Mouse (Mus musculus) liver, embryonic 15.5 days (tissue): Measurements from ENCODE around the gene Rnpep. TPM values are rescaled to one million over a fixed set of nuclear protein-coding genes. Genes with fewer than 3 reads are reported as not detected.

Source experiments
- ATAC-seq: fragments of 200-750 bp; cut with Nextera tagmentation; 2 replicates; pipeline ENCODE4 v1.8.0; 2017; ENCODE audit warnings: moderate number of reproducible peaks, mild to moderate bottlenecking, moderate library complexity; ENCODE audit not compliant: insufficient read depth
- H3K27ac ChIP-seq: fragments of 300-500 bp; sonication (generic); replicated peaks from 2 replicates; pipeline ENCODE4 v1.5.1; 2015; ENCODE audit warnings: mild to moderate bottlenecking, inconsistent platforms
- H3K27me3 ChIP-seq: fragments of 300-500 bp; sonication (generic); 2 replicates; pipeline ENCODE4 v1.6.1; 2015; ENCODE audit warnings: mild to moderate bottlenecking, inconsistent platforms
- H3K36me3 ChIP-seq: fragments of 300-500 bp; sonication (generic); replicated peaks from 2 replicates; pipeline ENCODE4 v1.6.1; 2015; ENCODE audit warnings: moderate library complexity, mild to moderate bottlenecking, inconsistent platforms
- H3K4me1 ChIP-seq: fragments of 300-500 bp; sonication (generic); replicated peaks from 2 replicates; pipeline ENCODE4 v1.6.1; 2015; ENCODE audit warnings: inconsistent platforms
- H3K4me2 ChIP-seq: fragments of 300-500 bp; sonication (generic); 2 replicates; pipeline ENCODE4 v1.6.1; 2015; ENCODE audit warnings: moderate library complexity, mild to moderate bottlenecking, inconsistent platforms
- H3K4me3 ChIP-seq: fragments of 300-500 bp; sonication (generic); replicated peaks from 2 replicates; pipeline ENCODE4 v1.5.1; 2015; ENCODE audit warnings: mild to moderate bottlenecking, inconsistent platforms
- H3K9ac ChIP-seq: fragments of 300-500 bp; sonication (generic); 2 replicates; pipeline ENCODE4 v1.6.1; 2015; ENCODE audit warnings: moderate library complexity, mild to moderate bottlenecking, inconsistent platforms
- H3K9me3 ChIP-seq: fragments of 300-500 bp; sonication (generic); replicated peaks from 2 replicates; pipeline ENCODE4 v1.6.1; 2016; ENCODE audit warnings: inconsistent platforms
- WGBS: fragments of 180-500 bp; shearing (Covaris S2); methylation state at CpG from one replicate; pipeline ENCODE4 v1.1.7; 2015; ENCODE audit warnings: mixed read lengths; ENCODE audit not compliant: insufficient replicate concordance; 5-methylcytosine and 5-hydroxymethylcytosine counted together
- polyA plus RNA-seq: library from polyadenylated mRNA; unstranded; fragments of >200 nt; fragmentation: Nextera tagmentation; extraction: Ambion mirVana; gene quantifications from 2 replicates; pipeline ENCODE4 v1.2.1, GENCODE M21; 2015

Rnpep gene
- polyA plus RNA-seq, 1 experiment from 2014 or later, result 26.6 TPM

GRCm38 (mm10) chr1:135283287-135283825, 528 bp downstream of the Rnpep start:
- Histone ChIP-seq H3K4me3 (peak overlapping the region; percentile 69), H3K4me1 (peaks cover 25% of the 10 kb centered on the region), H3K4me2 (peak overlapping the region; percentile 94), H3K36me3 (0 out of 2 replicates have a peak, but pooled peaks cover 8% of the 10 kb centered on the region), H3K27me3 (peaks cover 11% of the 10 kb centered on the region), H3K27ac (peak overlapping the region; percentile 79), H3K9me3 (no peaks in the 10 kb centered on the region), H3K9ac (peak overlapping the region; percentile 70)
- ATAC-seq, result peak; percentile 58
- WGBS, result under 1% methylated on average over 48 of the region's 48 CpGs

- no peaks in the 10 kb centered on the region for H3K9me3 ChIP-seq
- peak overlapping the region; percentile 70 for H3K9ac ChIP-seq
- peaks cover 11% of the 10 kb centered on the region for H3K27me3 ChIP-seq
- peak; percentile 16; the same call in 1 of the 2 replicates for ATAC-seq
- peak overlapping the region; percentile 79 for H3K27ac ChIP-seq
- 8% methylated on average over 13 of the region's 13 CpGs for WGBS
- H3K4me1 ChIP-seq, result peaks cover 25% of the 10 kb centered on the region
- H3K4me2 ChIP-seq, result peak overlapping the region; percentile 94
- H3K36me3 ChIP-seq, result peaks cover 13% of the 10 kb centered on the region; the same call in 1 of the 2 replicates
- peak overlapping the region; percentile 69 for H3K4me3 ChIP-seq
Measured at GRCm38 (mm10) chr1:135282536-135283286, 1.2 kb downstream of the Rnpep start.

DNA sequence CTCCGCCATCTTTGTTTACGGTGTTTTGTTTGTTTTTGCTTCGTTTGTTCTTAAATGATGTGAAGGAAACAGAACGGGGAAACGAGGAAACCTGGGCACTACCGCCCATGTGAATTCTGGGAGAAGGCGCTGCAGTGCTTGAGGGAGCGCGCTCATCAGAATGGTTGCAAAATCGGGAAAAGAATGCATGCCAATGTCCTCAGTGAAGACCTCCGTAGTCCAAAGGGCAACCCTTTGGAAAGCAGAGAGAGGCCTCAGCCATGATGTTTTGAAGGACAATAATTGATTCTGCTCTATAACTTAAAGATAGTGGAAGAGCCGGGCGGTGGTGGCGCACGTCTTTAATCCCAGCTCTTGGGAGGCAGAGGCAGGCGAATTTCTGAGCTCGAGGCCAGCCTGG, 2.0 kb downstream of the Rnpep start:
- H3K4me1 ChIP-seq, result peaks cover 25% of the 10 kb centered on the region
- no peak overlapping the region for H3K4me3 ChIP-seq
- WGBS, result 83% methylated on average over 17 of the region's 17 CpGs
- no peak for ATAC-seq
- H3K27ac ChIP-seq, result no peak overlapping the region
- peaks cover 11% of the 10 kb centered on the region for H3K27me3 ChIP-seq
- H3K9me3 ChIP-seq, result no peaks in the 10 kb centered on the region
- H3K9ac ChIP-seq, result no peak overlapping the region
- peak overlapping the region; percentile 94 for H3K4me2 ChIP-seq
- H3K36me3 ChIP-seq, result peaks cover 22% of the 10 kb centered on the region; the same call in 1 of the 2 replicates

DNA sequence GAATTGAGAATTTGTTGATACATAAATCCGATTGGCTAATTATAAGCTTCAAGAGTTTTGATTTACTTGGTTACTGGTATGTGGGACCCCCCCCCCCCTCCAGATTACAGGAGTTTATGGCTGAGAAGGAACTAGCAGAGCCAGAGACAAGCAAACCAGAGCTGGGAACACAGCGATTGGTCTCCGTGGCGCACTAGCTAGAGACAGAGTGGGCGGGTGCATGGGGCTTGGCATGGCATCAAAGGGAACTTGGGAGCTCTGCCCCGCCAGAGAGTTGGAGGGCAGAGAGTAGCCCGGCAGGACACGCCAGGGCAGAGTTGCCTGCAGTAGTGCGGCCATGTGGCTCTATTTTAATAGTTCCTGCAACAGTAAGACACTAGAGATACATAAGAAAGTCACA, 3.2 kb downstream of the Rnpep start:
- H3K4me2 ChIP-seq, result no peak overlapping the region
- H3K9ac ChIP-seq, result no peak overlapping the region
- H3K4me1 ChIP-seq, result peaks cover 25% of the 10 kb centered on the region
- H3K27me3 ChIP-seq, result peaks cover 11% of the 10 kb centered on the region
- no peak overlapping the region for H3K27ac ChIP-seq
- 74% methylated on average over 9 of the region's 9 CpGs for WGBS
- H3K4me3 ChIP-seq, result no peak overlapping the region
- no peak for ATAC-seq
- H3K36me3 ChIP-seq, result peaks cover 30% of the 10 kb centered on the region
- H3K9me3 ChIP-seq, result no peaks in the 10 kb centered on the region

DNA sequence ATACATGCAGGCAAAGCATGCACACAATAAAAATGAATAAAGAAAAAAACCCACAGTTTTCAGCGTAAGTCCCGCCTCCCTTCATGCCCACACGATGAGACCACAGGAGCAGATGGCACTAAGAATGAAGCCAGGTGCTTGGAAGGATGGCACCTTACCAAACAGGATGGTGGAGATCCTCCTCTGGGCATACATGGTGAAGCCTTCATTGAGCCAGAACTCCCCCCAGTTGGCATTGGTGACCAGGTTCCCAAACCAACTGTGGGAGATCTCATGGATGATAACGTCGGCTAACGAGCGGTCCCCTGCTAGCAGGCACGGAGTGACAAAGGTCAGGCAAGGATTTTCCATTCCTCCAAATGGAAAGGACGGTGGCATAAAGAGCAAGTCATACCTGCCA, 12.5 kb downstream of the Rnpep start:
- Histone ChIP-seq H3K4me3 (no peak overlapping the region), H3K9me3 (no peaks in the 10 kb centered on the region), H3K27me3 (no peaks in the 10 kb centered on the region), H3K9ac (no peak overlapping the region), H3K4me1 (peaks cover 8% of the 10 kb centered on the region; the same call in 1 of the 2 replicates), H3K36me3 (peaks cover 18% of the 10 kb centered on the region), H3K27ac (no peak overlapping the region), H3K4me2 (no peak overlapping the region)
- WGBS, result 78% methylated on average over 9 of the region's 9 CpGs
- no peak for ATAC-seq

DNA sequence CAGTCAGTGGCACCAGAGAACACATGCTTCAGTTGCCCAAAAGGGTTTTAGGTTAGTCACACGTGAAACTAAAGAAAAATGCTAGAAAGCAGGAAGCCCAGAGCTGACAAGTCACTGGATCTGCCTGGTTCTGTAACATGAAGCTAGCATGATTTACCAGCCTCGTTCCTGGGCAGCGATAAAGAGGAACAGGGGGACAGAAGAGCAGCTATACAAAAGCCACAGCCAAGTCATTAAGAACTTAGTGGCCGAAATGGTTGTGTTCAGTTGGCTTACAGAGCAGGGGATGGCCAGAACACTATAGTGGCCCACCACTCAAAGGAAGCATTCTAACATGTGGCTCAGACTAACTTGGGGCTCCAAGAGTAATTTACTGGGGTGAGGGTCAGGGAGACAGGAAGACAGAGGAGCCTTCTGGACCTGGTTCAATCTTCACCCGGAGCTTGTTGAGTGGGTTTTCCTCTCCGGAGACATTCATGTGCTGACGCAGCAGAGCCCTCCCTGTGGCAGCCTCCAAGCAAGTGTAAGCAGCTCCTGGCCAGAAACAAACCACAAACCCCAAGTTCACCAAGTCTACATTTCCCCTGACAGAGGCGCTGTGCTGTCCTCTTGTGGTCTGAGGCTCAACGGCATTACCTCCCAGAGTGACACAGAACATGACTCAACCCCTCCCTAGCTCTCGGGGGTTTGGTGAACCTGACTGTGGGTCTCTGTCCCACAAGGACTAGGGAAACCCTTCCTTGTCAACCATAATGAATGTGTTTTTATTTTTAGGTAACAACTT, 16.0 kb downstream of the Rnpep start:
- 20% methylated on average over 10 of the region's 10 CpGs for WGBS
- no peak for ATAC-seq
- H3K4me1 ChIP-seq, result peaks cover 14% of the 10 kb centered on the region; the same call in 1 of the 2 replicates
- no peak overlapping the region for H3K27ac ChIP-seq
- no peak overlapping the region for H3K4me2 ChIP-seq
- H3K9me3 ChIP-seq, result no peaks in the 10 kb centered on the region
- no peak overlapping the region for H3K9ac ChIP-seq
- no peak overlapping the region for H3K4me3 ChIP-seq
- H3K36me3 ChIP-seq, result peaks cover 34% of the 10 kb centered on the region
- no peaks in the 10 kb centered on the region for H3K27me3 ChIP-seq

- Histone ChIP-seq H3K4me1 (peaks cover 14% of the 10 kb centered on the region; the same call in 1 of the 2 replicates), H3K27me3 (no peaks in the 10 kb centered on the region), H3K4me2 (no peak overlapping the region), H3K4me3 (no peak overlapping the region), H3K27ac (no peak overlapping the region), H3K9me3 (no peaks in the 10 kb centered on the region), H3K9ac (no peak overlapping the region), H3K36me3 (peaks cover 32% of the 10 kb centered on the region)
- WGBS, result 41% methylated on average over 5 of the region's 5 CpGs
- ATAC-seq, result no peak
Measured at GRCm38 (mm10) chr1:135265834-135266233, 18.1 kb downstream of the Rnpep start.

- Histone ChIP-seq H3K27me3 (peaks cover 1% of the 10 kb centered on the region; the same call in 1 of the 2 replicates), H3K4me2 (no peak overlapping the region), H3K4me3 (no peak overlapping the region), H3K4me1 (peaks cover 20% of the 10 kb centered on the region), H3K36me3 (peaks cover 32% of the 10 kb centered on the region), H3K9ac (no peak overlapping the region), H3K9me3 (no peaks in the 10 kb centered on the region), H3K27ac (no peak overlapping the region)
- no peak for ATAC-seq
- 70% methylated on average over 9 of the region's 9 CpGs for WGBS
Measured at GRCm38 (mm10) chr1:135263316-135263715, 20.6 kb downstream of the Rnpep start.

GRCm38 (mm10) chr1:135262329-135262728, 21.6 kb downstream of the Rnpep start:
- no peak for ATAC-seq
- H3K9me3 ChIP-seq, result no peaks in the 10 kb centered on the region
- 73% methylated on average over 3 of the region's 3 CpGs for WGBS
- H3K4me1 ChIP-seq, result peaks cover 12% of the 10 kb centered on the region
- no peak overlapping the region for H3K27ac ChIP-seq
- H3K9ac ChIP-seq, result no peak overlapping the region
- H3K4me3 ChIP-seq, result no peak overlapping the region
- no peak overlapping the region for H3K4me2 ChIP-seq
- H3K27me3 ChIP-seq, result peaks cover 9% of the 10 kb centered on the region; the same call in 1 of the 2 replicates
- peaks cover 32% of the 10 kb centered on the region for H3K36me3 ChIP-seq

- Histone ChIP-seq H3K4me1 (peaks cover 8% of the 10 kb centered on the region), H3K9me3 (no peaks in the 10 kb centered on the region), H3K27ac (no peak overlapping the region), H3K4me2 (no peak overlapping the region), H3K36me3 (peaks cover 26% of the 10 kb centered on the region), H3K4me3 (no peak overlapping the region), H3K27me3 (peaks cover 20% of the 10 kb centered on the region; the same call in 1 of the 2 replicates), H3K9ac (no peak overlapping the region)
- ATAC-seq, result no peak
- 61% methylated on average over 6 of the region's 6 CpGs for WGBS
Measured at GRCm38 (mm10) chr1:135260931-135261330, 23.0 kb downstream of the Rnpep start.

DNA sequence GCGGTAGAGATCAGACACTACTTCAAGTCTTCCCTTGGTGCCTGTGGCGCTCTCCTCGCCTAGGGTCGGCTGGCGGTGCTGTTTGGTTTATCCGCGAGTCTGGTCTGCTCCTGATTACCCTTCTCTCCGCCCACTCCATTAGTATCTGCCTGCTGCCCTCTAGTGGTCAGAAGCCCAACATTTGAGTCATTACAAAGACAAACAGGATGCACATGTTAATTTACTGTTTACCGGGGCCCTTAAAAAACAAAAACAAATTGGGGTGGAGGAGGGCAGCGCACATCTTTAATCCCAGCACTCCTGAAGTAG, 24.8 kb downstream of the Rnpep start:
- Histone ChIP-seq H3K4me2 (peak overlapping the region; percentile 68), H3K9me3 (no peaks in the 10 kb centered on the region), H3K4me3 (peak overlapping the region; percentile 34), H3K36me3 (peaks cover 15% of the 10 kb centered on the region; the same call in 1 of the 2 replicates), H3K27me3 (peaks cover 20% of the 10 kb centered on the region; the same call in 1 of the 2 replicates), H3K9ac (no peak overlapping the region), H3K27ac (peak overlapping the region; percentile 57), H3K4me1 (peaks cover 6% of the 10 kb centered on the region)
- peak; percentile 60 for ATAC-seq
- WGBS, result 0% methylated on average over 10 of the region's 10 CpGs
